Mouse (Mus musculus) liver, adult 2 months (tissue): ENCODE measurements at regions not wholly inside any gene's neighbourhood (a gene's known extent, or its start where the extent isn't known, plus 50 kb on each side); places are given as distances from the start of the nearest gene placed in this dataset.

Experiments
- DNase-seq: peaks from one replicate; pipeline ENCODE4 v3.0.0-alpha.2; 2011; ENCODE audit warnings: low read depth, low spot score; ENCODE audit errors: extremely low read depth
- H3K27ac ChIP-seq: fragments of 200-500 bp; replicated peaks from 2 replicates; pipeline ENCODE4 v1.5.1; 2012; ENCODE audit warnings: low read depth, mild to moderate bottlenecking, control low read depth, inconsistent platforms, low read length; ENCODE audit not compliant: insufficient read depth
- H3K27me3 ChIP-seq: fragments of 200-500 bp; 2 replicates; pipeline ENCODE4 v1.6.1; 2012; ENCODE audit warnings: mild to moderate bottlenecking, moderate library complexity, low read length, inconsistent platforms; ENCODE audit not compliant: control insufficient read depth, insufficient read depth
- H3K36me3 ChIP-seq: fragments of 200-500 bp; 2 replicates; pipeline ENCODE4 v1.6.1; 2012; ENCODE audit warnings: low read length, inconsistent platforms; ENCODE audit not compliant: control insufficient read depth, insufficient read depth
- H3K4me1 ChIP-seq: fragments of 200-500 bp; 2 replicates; pipeline ENCODE4 v1.6.1; 2011; ENCODE audit warnings: low read length; ENCODE audit not compliant: control insufficient read depth, insufficient read depth
- H3K4me3 ChIP-seq: fragments of 200-500 bp; 2 replicates; pipeline ENCODE4 v1.5.1; 2011; ENCODE audit warnings: low read depth, mild to moderate bottlenecking, control low read depth, low read length, moderate library complexity; ENCODE audit not compliant: insufficient read depth
- H3K79me2 ChIP-seq: fragments of 200-500 bp; 2 replicates; pipeline ENCODE4 v1.6.1; 2012; ENCODE audit warnings: inconsistent platforms, mild to moderate bottlenecking, low read length, moderate library complexity; ENCODE audit not compliant: control insufficient read depth, insufficient read depth
- H3K9ac ChIP-seq: fragments of 200-500 bp; 2 replicates; pipeline ENCODE4 v1.6.1; 2012; ENCODE audit warnings: low read depth, mild to moderate bottlenecking, control low read depth, inconsistent platforms, low read length
- CTCF ChIP-seq: fragments of 200-500 bp; IDR thresholded peaks from 2 replicates; pipeline ENCODE4 v1.5.1; 2011; ENCODE audit warnings: low read depth, low read length, control low read depth
- POLR2A ChIP-seq: fragments of 200-500 bp; IDR thresholded peaks from 2 replicates; pipeline ENCODE4 v1.6.1; 2011; ENCODE audit warnings: low read length, control low read depth; ENCODE audit not compliant: insufficient read depth; ENCODE audit errors: extremely low read depth
- WGBS: fragments of 180-500 bp; shearing (Covaris S2); methylation state at CpG from one replicate; pipeline ENCODE4 v1.1.7; 2018; 5-methylcytosine and 5-hydroxymethylcytosine counted together

- no peaks in the 10 kb centered on the region for H3K36me3 ChIP-seq
- H3K4me1 ChIP-seq = no peaks in the 10 kb centered on the region
- no peak for TF ChIP-seq POLR2A
- TF ChIP-seq CTCF = no peak
- WGBS = 67% methylated on average over 3 of the region's 3 CpGs
- no peaks in the 10 kb centered on the region for H3K79me2 ChIP-seq
- DNase-seq = no peak
- no peak overlapping the region for H3K4me3 ChIP-seq
- no peak overlapping the region for H3K9ac ChIP-seq
- H3K27me3 ChIP-seq = no peaks in the 10 kb centered on the region
- no peak overlapping the region for H3K27ac ChIP-seq
These were observed 114.0 kb upstream of the Paip1 start for GRCm38 (mm10) chr13:119314356-119314755.

DNA sequence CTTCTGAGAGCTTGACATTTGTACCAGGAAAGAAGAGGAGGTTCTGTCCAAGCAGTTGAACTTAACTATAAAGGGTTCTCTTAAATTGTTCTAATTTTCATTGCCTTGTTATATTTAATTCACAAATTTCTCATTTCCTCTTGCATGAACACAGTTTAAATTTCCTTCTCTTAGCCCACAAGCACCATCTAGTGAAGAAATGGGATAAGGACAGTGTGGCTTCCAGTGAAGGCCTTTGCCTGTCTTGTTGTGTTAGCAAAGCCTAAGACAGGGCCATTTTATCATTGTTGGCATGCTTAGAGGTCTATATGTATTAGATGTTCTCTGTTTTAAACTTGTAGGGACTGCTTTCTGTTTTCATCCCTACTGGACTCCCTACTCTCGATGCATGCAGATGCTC, 110.0 kb upstream of the Paip1 start:
- Histone ChIP-seq H3K4me1 (no peaks in the 10 kb centered on the region), H3K79me2 (no peaks in the 10 kb centered on the region), H3K27ac (no peak overlapping the region), H3K36me3 (no peaks in the 10 kb centered on the region), H3K4me3 (no peak overlapping the region), H3K9ac (no peak overlapping the region), H3K27me3 (no peaks in the 10 kb centered on the region)
- WGBS = 84% methylated on average over 1 of the region's 1 CpGs
- DNase-seq = no peak
- TF ChIP-seq CTCF (no peak), POLR2A (no peak)

- no peaks in the 10 kb centered on the region for H3K4me1 ChIP-seq
- H3K27ac ChIP-seq = no peak overlapping the region
- H3K36me3 ChIP-seq = no peaks in the 10 kb centered on the region
- no peak overlapping the region for H3K9ac ChIP-seq
- no peak for TF ChIP-seq CTCF
- no peak for TF ChIP-seq POLR2A
- H3K79me2 ChIP-seq = no peaks in the 10 kb centered on the region
- no peak overlapping the region for H3K4me3 ChIP-seq
- DNase-seq = no peak
- 84% methylated on average over 2 of the region's 2 CpGs for WGBS
- no peaks in the 10 kb centered on the region for H3K27me3 ChIP-seq
These were observed 102.9 kb upstream of the Paip1 start for GRCm38 (mm10) chr13:119325510-119325909.

GRCm38 (mm10) chr13:119326877-119327625, 101.3 kb upstream of the Paip1 start:
- no peaks in the 10 kb centered on the region for H3K4me1 ChIP-seq
- H3K4me3 ChIP-seq = no peak overlapping the region
- H3K36me3 ChIP-seq = no peaks in the 10 kb centered on the region; the same call in 1 of the 2 replicates
- no peak for TF ChIP-seq CTCF
- TF ChIP-seq POLR2A = no peak
- peak; percentile 15 for DNase-seq
- H3K79me2 ChIP-seq = no peaks in the 10 kb centered on the region
- no peak overlapping the region for H3K9ac ChIP-seq
- WGBS = 73% methylated on average over 5 of the region's 5 CpGs
- H3K27ac ChIP-seq = no peak overlapping the region
- no peaks in the 10 kb centered on the region for H3K27me3 ChIP-seq

DNA sequence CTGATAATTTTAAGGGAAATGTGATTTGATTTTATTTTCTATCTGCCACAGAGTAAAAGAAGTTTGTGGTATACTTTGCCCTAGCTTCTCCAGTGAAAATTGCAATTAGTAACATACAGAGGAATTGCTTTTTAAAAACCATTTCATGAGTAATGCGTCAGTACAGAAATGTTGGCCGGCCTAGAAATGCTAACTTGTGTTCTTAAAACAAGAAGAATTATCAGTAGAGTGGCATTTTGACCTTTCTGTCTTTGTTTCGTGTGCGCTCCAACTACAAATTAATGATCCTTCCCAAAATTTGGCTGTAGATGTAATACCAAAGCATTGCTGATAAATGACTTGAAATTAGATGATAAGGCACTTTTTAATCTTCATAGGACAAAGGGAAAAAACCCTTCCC, 99.7 kb upstream of the Paip1 start:
- H3K27me3 ChIP-seq = no peaks in the 10 kb centered on the region
- peaks cover 1% of the 10 kb centered on the region; the same call in 1 of the 2 replicates for H3K36me3 ChIP-seq
- H3K79me2 ChIP-seq = no peaks in the 10 kb centered on the region
- 89% methylated on average over 4 of the region's 4 CpGs for WGBS
- no peak overlapping the region for H3K27ac ChIP-seq
- H3K4me1 ChIP-seq = no peaks in the 10 kb centered on the region
- H3K4me3 ChIP-seq = no peak overlapping the region
- H3K9ac ChIP-seq = no peak overlapping the region
- DNase-seq = no peak
- TF ChIP-seq POLR2A = no peak
- TF ChIP-seq CTCF = no peak

GRCm38 (mm10) chr13:119331815-119332214, 96.6 kb upstream of the Paip1 start:
- H3K27ac ChIP-seq = no peak overlapping the region
- H3K36me3 ChIP-seq = peaks cover 17% of the 10 kb centered on the region
- H3K9ac ChIP-seq = no peak overlapping the region
- TF ChIP-seq POLR2A (no peak), CTCF (no peak)
- no peaks in the 10 kb centered on the region for H3K4me1 ChIP-seq
- no peak overlapping the region for H3K4me3 ChIP-seq
- no peaks in the 10 kb centered on the region for H3K79me2 ChIP-seq
- H3K27me3 ChIP-seq = no peaks in the 10 kb centered on the region
- DNase-seq = no peak
- WGBS = 92% methylated on average over 3 of the region's 3 CpGs
